8 mouse cellular contexts compared by ENCODE assay signal in the genomic region with DNA sequence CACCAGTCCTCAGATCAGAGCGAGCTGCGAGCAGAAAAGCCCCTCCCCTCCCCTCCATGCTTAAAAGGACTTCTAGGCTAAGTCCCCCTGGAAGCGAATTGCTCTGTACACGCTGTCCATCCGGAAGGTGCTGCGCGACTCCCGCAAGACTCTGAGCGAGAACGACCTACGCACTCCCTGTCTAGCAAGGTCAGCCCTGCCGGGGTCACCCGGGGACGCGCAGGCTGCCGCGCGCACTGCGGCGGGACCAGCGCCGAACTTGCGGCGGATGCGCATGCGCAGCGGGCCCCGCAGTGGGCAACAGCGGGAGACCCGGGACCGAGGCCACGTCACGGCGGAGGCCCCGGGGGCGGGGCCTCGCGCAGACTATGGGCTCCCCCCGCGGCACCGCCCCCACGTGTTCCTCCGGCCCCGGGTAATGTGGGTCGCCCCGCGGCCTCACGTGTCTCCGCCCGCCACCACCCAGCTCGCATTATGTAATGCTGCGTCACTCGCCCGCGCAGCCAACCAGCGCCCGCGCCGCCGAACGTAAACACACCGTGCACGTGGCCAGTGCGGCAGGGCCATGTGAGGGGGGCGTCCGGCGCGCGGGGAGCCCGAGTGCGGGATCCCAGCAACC. TPM values are rescaled to one million over a fixed set of nuclear protein-coding genes. Genes with fewer than 3 reads are reported as not detected.
A peak's percentile ranks its signal among the peaks of the same experiment; 100 is the strongest.
DNase-seq lines count a peak whose midpoint lies in the region; ATAC-seq and TF ChIP-seq lines count a peak whose summit lies in the region.

No protein-coding gene starts in this region.

- peak overlapping the region; percentile 71 for H3K4me3 ChIP-seq in forebrain, embryonic 11.5 days (ENCODE audit: low read depth, low read length)
- peak overlapping the region; percentile 92 for H3K4me3 ChIP-seq in heart, postnatal 0 days (ENCODE audit: low read depth, low read length)
- H3K4me3 ChIP-seq in liver, embryonic 16.5 days (ENCODE audit: low read depth, low read length), result peak overlapping the region; percentile 76
- peak overlapping the region; percentile 86 for H3K4me3 ChIP-seq in neural tube, embryonic 13.5 days
- peak overlapping the region; percentile 96 for H3K4me3 ChIP-seq in testis, adult 2 months (ENCODE audit: control insufficient read depth, low read depth, low read length)

- no peaks in the 10 kb centered on the region for H3K9me3 ChIP-seq in forebrain, embryonic 11.5 days (ENCODE audit: control insufficient read depth, low read length)
- no peaks in the 10 kb centered on the region for H3K9me3 ChIP-seq in heart, postnatal 0 days (replicated peaks; ENCODE audit: control insufficient read depth, low read length)
- H3K9me3 ChIP-seq in liver, embryonic 16.5 days (replicated peaks; ENCODE audit: control insufficient read depth, low read length), result no peaks in the 10 kb centered on the region
- H3K9me3 ChIP-seq in neural tube, embryonic 13.5 days, result no peaks in the 10 kb centered on the region

- peak; percentile 93 for ATAC-seq in forebrain, embryonic 11.5 days (replicated peaks; ENCODE audit: low FRiP score)
- peak; percentile 86 for ATAC-seq in heart, postnatal 0 days (ENCODE audit: insufficient read depth, low read depth)
- ATAC-seq in liver, embryonic 16.5 days (ENCODE audit: low read depth), result peak; percentile 83
- ATAC-seq in neural tube, embryonic 13.5 days (ENCODE audit: low read depth), result peak; percentile 97

- no peak for TF ChIP-seq CTCF in heart, postnatal 0 days (IDR thresholded peaks at IDR 0.05; ENCODE audit: low read depth)
- no peak for TF ChIP-seq CTCF in testis, adult 2 months (IDR thresholded peaks at IDR 0.05; ENCODE audit: control insufficient read depth, insufficient read depth, insufficient replicate concordance, low read depth, low read length)

- peak; percentile 93 for TF ChIP-seq EP300 in heart, postnatal 0 days (IDR thresholded peaks at IDR 0.05; ENCODE audit: low read depth)

- H3K27me3 ChIP-seq in forebrain, embryonic 11.5 days (ENCODE audit: control insufficient read depth, insufficient read depth, low read length), result no peaks in the 10 kb centered on the region
- H3K27me3 ChIP-seq in heart, postnatal 0 days (ENCODE audit: control insufficient read depth, insufficient read depth, low read length), result no peaks in the 10 kb centered on the region
- H3K27me3 ChIP-seq in liver, embryonic 16.5 days (ENCODE audit: control insufficient read depth, insufficient read depth, low read depth, low read length), result no peaks in the 10 kb centered on the region; the same call in 1 of the 2 replicates
- no peaks in the 10 kb centered on the region for H3K27me3 ChIP-seq in neural tube, embryonic 13.5 days
- H3K27me3 ChIP-seq in testis, adult 2 months (ENCODE audit: control insufficient read depth, insufficient read depth, low read length), result no peaks in the 10 kb centered on the region

- peak; percentile 97 to 98 for DNase-seq in CD8-positive naive resting alpha-beta T cell, adult 2 months (ENCODE audit: low read depth in 2 of 2, low spot score in 2 of 2)
- peak; percentile 92 for DNase-seq in c-Kit-positive CD71-negative TER-119-negative erythroid progenitor cells, embryonic 14.5 days (ENCODE audit: low read depth)
- peak; percentile 98 for DNase-seq in forebrain, embryonic 11.5 days (ENCODE audit: low spot score)
- DNase-seq in heart, postnatal 0 days (ENCODE audit: low spot score), result peak; percentile 97
- DNase-seq in kidney, postnatal 4 days, result peak; percentile 98 to 99

- no peaks in the 10 kb centered on the region for H3K36me3 ChIP-seq in forebrain, embryonic 11.5 days (ENCODE audit: control insufficient read depth, insufficient read depth, low read length)
- H3K36me3 ChIP-seq in heart, postnatal 0 days (replicated peaks; ENCODE audit: control insufficient read depth, insufficient read depth, low read length), result no peaks in the 10 kb centered on the region
- no peaks in the 10 kb centered on the region for H3K36me3 ChIP-seq in liver, embryonic 16.5 days (ENCODE audit: control insufficient read depth, insufficient read depth)
- H3K36me3 ChIP-seq in neural tube, embryonic 13.5 days, result no peaks in the 10 kb centered on the region
- no peaks in the 10 kb centered on the region for H3K36me3 ChIP-seq in testis, adult 2 months (ENCODE audit: control insufficient read depth, insufficient read depth, low read length)

- WGBS in forebrain, embryonic 11.5 days, result under 1% methylated on average over 62 of the region's 71 CpGs
- WGBS in heart, postnatal 0 days, result under 1% methylated on average over 66 of the region's 71 CpGs
- WGBS in liver, embryonic 16.5 days (ENCODE audit: insufficient replicate concordance), result under 1% methylated on average over 71 of the region's 71 CpGs
- WGBS in neural tube, embryonic 13.5 days, result under 1% methylated on average over 67 of the region's 71 CpGs

- H3K4me2 ChIP-seq in forebrain, embryonic 11.5 days (ENCODE audit: low read depth, low read length, severe bottlenecking), result peak overlapping the region; percentile 68
- H3K4me2 ChIP-seq in heart, postnatal 0 days (ENCODE audit: low read depth, low read length), result peak overlapping the region; percentile 90
- peak overlapping the region; percentile 97 for H3K4me2 ChIP-seq in liver, embryonic 16.5 days (ENCODE audit: low read depth, low read length)
- H3K4me2 ChIP-seq in neural tube, embryonic 13.5 days, result peak overlapping the region; percentile 70

- peak overlapping the region; percentile 58 for H3K9ac ChIP-seq in forebrain, embryonic 11.5 days (ENCODE audit: low read length)
- peak overlapping the region; percentile 94 for H3K9ac ChIP-seq in heart, postnatal 0 days (replicated peaks; ENCODE audit: low read depth, low read length)
- peak overlapping the region; percentile 59 for H3K9ac ChIP-seq in liver, embryonic 16.5 days (ENCODE audit: low read depth, low read length)
- H3K9ac ChIP-seq in neural tube, embryonic 13.5 days, result peak overlapping the region; percentile 76

- no peaks in the 10 kb centered on the region for H3K4me1 ChIP-seq in forebrain, embryonic 11.5 days (replicated peaks; ENCODE audit: control insufficient read depth, insufficient read depth, low read length)
- H3K4me1 ChIP-seq in heart, postnatal 0 days (ENCODE audit: control insufficient read depth, insufficient read depth), result peaks cover 24% of the 10 kb centered on the region
- H3K4me1 ChIP-seq in liver, embryonic 16.5 days (ENCODE audit: control insufficient read depth, low read depth, low read length), result peaks cover 10% of the 10 kb centered on the region
- peaks cover 9% of the 10 kb centered on the region; the same call in 1 of the 2 replicates for H3K4me1 ChIP-seq in neural tube, embryonic 13.5 days (replicated peaks)
- peaks cover 4% of the 10 kb centered on the region for H3K4me1 ChIP-seq in testis, adult 2 months (ENCODE audit: control insufficient read depth, insufficient read depth, low read length)

- TF ChIP-seq POLR2A in testis, adult 2 months (IDR thresholded peaks at IDR 0.05; ENCODE audit: control insufficient read depth, low read depth, low read length), result no peak

- peak overlapping the region; percentile 31; the same call in 1 of the 2 replicates for H3K27ac ChIP-seq in forebrain, embryonic 11.5 days (ENCODE audit: low read depth, low read length)
- peak overlapping the region; percentile 100 for H3K27ac ChIP-seq in heart, postnatal 0 days (ENCODE audit: low read depth)
- peak overlapping the region; percentile 74 for H3K27ac ChIP-seq in liver, embryonic 16.5 days (ENCODE audit: low read length)
- H3K27ac ChIP-seq in neural tube, embryonic 13.5 days (replicated peaks), result peak overlapping the region; percentile 85
- H3K27ac ChIP-seq in testis, adult 2 months (ENCODE audit: control insufficient read depth, insufficient read depth, low read depth, low read length), result peak overlapping the region; percentile 96

RNA-seq across cellular contexts. Expression of gene Nr1d2, which starts 0.7 kb away (rescaled TPM):
- polyA plus RNA-seq in forebrain, embryonic 11.5 days (2014; fragmentation: Nextera tagmentation; extraction: Ambion mirVana), result 5.5 and 6.3 TPM in 2 replicates
- total RNA-seq in heart, postnatal 0 days (2014; rRNA removed; ENCODE audit: low replicate concordance), result 30.9 and 34.4 TPM in 2 replicates
- polyA plus RNA-seq in heart, postnatal 0 days (2015; fragmentation: Nextera tagmentation; extraction: Ambion mirVana), result 23.5 and 23.7 TPM in 2 replicates
- 1.5 and 1.7 TPM in 2 replicates for polyA plus RNA-seq in liver, embryonic 16.5 days (2015; fragmentation: Nextera tagmentation; extraction: Ambion mirVana)
- 3.9 and 4.5 TPM in 2 replicates for polyA plus RNA-seq in neural tube, embryonic 13.5 days (2015; fragmentation: Nextera tagmentation; extraction: Ambion mirVana)
- polyA plus RNA-seq in testis, adult 2 months (2012; rRNA removed), result 3.0 and 3.1 TPM in 2 replicates

RNA-seq across cellular contexts. Expression of gene Nkiras1, which starts 32.7 kb away (rescaled TPM):
- 12.6 and 13.8 TPM in 2 replicates for polyA plus RNA-seq in forebrain, embryonic 11.5 days (2014; fragmentation: Nextera tagmentation; extraction: Ambion mirVana)
- total RNA-seq in heart, postnatal 0 days (2014; rRNA removed; ENCODE audit: low replicate concordance), result 3.4 and 22.0 TPM in 2 replicates
- 36.9 and 37.2 TPM in 2 replicates for polyA plus RNA-seq in heart, postnatal 0 days (2015; fragmentation: Nextera tagmentation; extraction: Ambion mirVana)
- polyA plus RNA-seq in liver, embryonic 16.5 days (2015; fragmentation: Nextera tagmentation; extraction: Ambion mirVana), result 7.1 and 8.6 TPM in 2 replicates
- 47.9 and 53.3 TPM in 2 replicates for polyA plus RNA-seq in neural tube, embryonic 13.5 days (2015; fragmentation: Nextera tagmentation; extraction: Ambion mirVana)
- polyA plus RNA-seq in testis, adult 2 months (2012; rRNA removed), result 2.9 and 4.7 TPM in 2 replicates

RNA-seq across cellular contexts. Expression of gene Rpl15, which starts 33.0 kb away (rescaled TPM):
- polyA plus RNA-seq in forebrain, embryonic 11.5 days (2014; fragmentation: Nextera tagmentation; extraction: Ambion mirVana), result 397 and 414 TPM in 2 replicates
- total RNA-seq in heart, postnatal 0 days (2014; rRNA removed; ENCODE audit: low replicate concordance), result 517 and 617 TPM in 2 replicates
- 236 and 241 TPM in 2 replicates for polyA plus RNA-seq in heart, postnatal 0 days (2015; fragmentation: Nextera tagmentation; extraction: Ambion mirVana)
- 191 and 222 TPM in 2 replicates for polyA plus RNA-seq in liver, embryonic 16.5 days (2015; fragmentation: Nextera tagmentation; extraction: Ambion mirVana)
- 273 and 319 TPM in 2 replicates for polyA plus RNA-seq in neural tube, embryonic 13.5 days (2015; fragmentation: Nextera tagmentation; extraction: Ambion mirVana)
- polyA plus RNA-seq in testis, adult 2 months (2012; rRNA removed), result 109 and 123 TPM in 2 replicates

Comparison
In these comparisons a context has a peak if more than half of its experiments do, and no peak if none do; other contexts are left out.
1. Peak in every context shown above with its lines: DNase-seq, ATAC-seq, H3K4me3 ChIP-seq and H3K27ac ChIP-seq.
2. H3K27ac ChIP-seq: peak in every context shown above with its lines; median percentile 100 in heart, postnatal 0 days; 96 in testis, adult 2 months; 85 in neural tube, embryonic 13.5 days; 74 in liver, embryonic 16.5 days; 31 in forebrain, embryonic 11.5 days.